Mouse (Mus musculus) C2C12 (cell line): ENCODE data around the gene Rgcc.

Experiments used
- CEBPB ChIP-seq: IDR thresholded peaks from one replicate; pipeline ENCODE4 v1.6.1; 2011; ENCODE audit warnings: low read depth, mild to moderate bottlenecking, control low read depth, moderate library complexity
- CTCF ChIP-seq: IDR thresholded peaks from one replicate; pipeline ENCODE4 v1.5.1; 2011; ENCODE audit not compliant: control insufficient read depth, insufficient read depth, insufficient read length
- MAX ChIP-seq: IDR thresholded peaks from one replicate; pipeline ENCODE4 v1.6.1; 2011; ENCODE audit warnings: mild to moderate bottlenecking, control low read depth
- MYOG ChIP-seq: IDR thresholded peaks from one replicate; pipeline ENCODE4 v1.6.1; 2011; ENCODE audit not compliant: control insufficient read depth, insufficient read length; ENCODE audit errors: extremely low read depth
- USF1 ChIP-seq: IDR thresholded peaks from one replicate; pipeline ENCODE4 v1.6.1; 2011; ENCODE audit warnings: low read depth, mild to moderate bottlenecking, control low read depth, moderate library complexity

DNA sequence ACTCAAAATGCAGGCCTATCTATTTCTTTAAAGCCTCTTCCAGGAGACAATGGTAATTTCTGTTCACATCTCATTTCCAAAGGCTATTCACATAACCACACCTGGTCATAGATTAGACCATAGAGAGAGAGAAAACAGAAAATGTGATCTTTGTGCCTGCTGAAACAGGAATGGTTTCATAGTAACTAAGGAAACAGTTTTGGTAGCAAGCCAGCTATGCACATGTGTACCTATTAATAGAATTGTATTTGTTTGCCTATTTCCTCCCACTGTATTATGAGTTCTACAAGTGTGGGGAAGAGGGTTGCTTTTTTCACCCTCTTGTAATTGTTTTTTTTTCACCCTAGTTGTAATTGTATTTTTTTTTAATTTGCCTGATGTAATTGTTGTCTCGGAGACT lies 31.9 kb downstream of the Rgcc start:
- TF ChIP-seq CTCF (no peak), MYOG (no peak), USF1 (no peak), MAX (no peak), CEBPB (no peak)
